Mouse (Mus musculus): ENCODE results near the gene Mmp23. TPM values are rescaled to one million over a fixed set of nuclear protein-coding genes. Genes with fewer than 3 reads are reported as not detected.
"Not testable (repeated sequence)": the region's sequence is repeated elsewhere in the genome, so short reads cannot be mapped to it uniquely, and the experiment has no call there.

Mmp23 gene
- total RNA-seq, 1 experiment = 12.1 TPM

GRCm38 (mm10) chr4:155652283-155653085 lies 700 bp downstream of the Mmp23 start:
- H3K9me3 ChIP-seq (ENCODE audit: control insufficient read depth, insufficient read depth, low read depth, low read length) = no peaks in the 10 kb centered on the region
- peaks cover 45% of the 10 kb centered on the region for H3K36me3 ChIP-seq (ENCODE audit: control insufficient read depth, insufficient read depth, low read length, poor library complexity, severe bottlenecking)
- peak overlapping the region; percentile 75 for H3K9ac ChIP-seq (ENCODE audit: insufficient read depth, low read depth, low read length, poor library complexity, severe bottlenecking)
- H3K4me3 ChIP-seq (ENCODE audit: insufficient read depth in 1 of 2, low read depth in 1 of 2, low read length in 2 of 2, poor library complexity in 1 of 2, severe bottlenecking in 1 of 2) = peak overlapping the region; percentile 69 to 72
- H3K27ac ChIP-seq (ENCODE audit: insufficient read depth, low read depth, low read length, poor library complexity, severe bottlenecking) = no peak overlapping the region
- H3K4me1 ChIP-seq (ENCODE audit: control insufficient read depth in 2 of 2, insufficient read depth in 2 of 2, low read length in 2 of 2, poor library complexity in 1 of 2) = peaks cover 3 to 27% of the 10 kb centered on the region in 2 experiments; a peak in 3 of 4 replicates
- in situ Hi-C loops (cut with MboI; ENCODE audit: low sequenced_read_pairs in 2 of 2, unreplicated experiment in 2 of 2) = no loop called here
- DNase-seq (ENCODE audit: low read depth, low spot score) = no peak
- TF ChIP-seq ZC3H11A (IDR thresholded peaks at IDR 0.05; ENCODE audit: borderline replicate concordance, low read depth, low read length) = no peak

- H3K9ac ChIP-seq (ENCODE audit: insufficient read depth, low read depth, low read length, poor library complexity, severe bottlenecking) = 0 out of 2 replicates have a peak overlapping the region, but pooled peaks have one; percentile 1
- in situ Hi-C loops (cut with MboI; ENCODE audit: low sequenced_read_pairs in 2 of 2, unreplicated experiment in 2 of 2) = no loop called here
- TF ChIP-seq CHD2 (IDR thresholded peaks at IDR 0.05; ENCODE audit: low read depth, low read length) (no peak), MAFK (IDR thresholded peaks at IDR 0.05; ENCODE audit: insufficient read depth, low read depth, low read length) (no peak), HCFC1 (IDR thresholded peaks at IDR 0.05; ENCODE audit: borderline replicate concordance, insufficient read depth, low read length) (no peak), ZNF384 (IDR thresholded peaks at IDR 0.05; ENCODE audit: low read depth, low read length) (no peak), ZC3H11A (IDR thresholded peaks at IDR 0.05; ENCODE audit: borderline replicate concordance, low read depth, low read length) (no peak)
- H3K4me1 ChIP-seq (ENCODE audit: control insufficient read depth in 2 of 2, insufficient read depth in 2 of 2, low read length in 2 of 2, poor library complexity in 1 of 2) = peaks cover 3 to 25% of the 10 kb centered on the region in 2 experiments; a peak in 3 of 4 replicates
- peaks cover 48% of the 10 kb centered on the region for H3K36me3 ChIP-seq (ENCODE audit: control insufficient read depth, insufficient read depth, low read length, poor library complexity, severe bottlenecking)
- no peak for DNase-seq (ENCODE audit: low read depth, low spot score)
- H3K9me3 ChIP-seq (ENCODE audit: control insufficient read depth, insufficient read depth, low read depth, low read length) = no peaks in the 10 kb centered on the region
- peak overlapping the region; percentile 69 to 72; a peak in 2 of 4 replicates for H3K4me3 ChIP-seq (ENCODE audit: insufficient read depth in 1 of 2, low read depth in 1 of 2, low read length in 2 of 2, poor library complexity in 1 of 2, severe bottlenecking in 1 of 2)
- H3K27ac ChIP-seq (ENCODE audit: insufficient read depth, low read depth, low read length, poor library complexity, severe bottlenecking) = 0 out of 2 replicates have a peak overlapping the region, but pooled peaks have one; percentile 15
Measured at GRCm38 (mm10) chr4:155651553-155652269, 1.5 kb downstream of the Mmp23 start.

GRCm38 (mm10) chr4:155649355-155649754 lies 3.8 kb downstream of the Mmp23 start:
- DNase-seq (ENCODE audit: low read depth, low spot score) = no peak
- Histone ChIP-seq H3K4me1 (ENCODE audit: control insufficient read depth in 2 of 2, insufficient read depth in 2 of 2, low read length in 2 of 2, poor library complexity in 1 of 2) (peaks cover 3 to 19% of the 10 kb centered on the region in 2 experiments; a peak in 3 of 4 replicates), H3K27ac (ENCODE audit: insufficient read depth, low read depth, low read length, poor library complexity, severe bottlenecking) (no peak overlapping the region), H3K9ac (ENCODE audit: insufficient read depth, low read depth, low read length, poor library complexity, severe bottlenecking) (no peak overlapping the region), H3K4me3 (ENCODE audit: insufficient read depth in 1 of 2, low read depth in 1 of 2, low read length in 2 of 2, poor library complexity in 1 of 2, severe bottlenecking in 1 of 2) (no peak overlapping the region), H3K9me3 (ENCODE audit: control insufficient read depth, insufficient read depth, low read depth, low read length) (no peaks in the 10 kb centered on the region), H3K36me3 (ENCODE audit: control insufficient read depth, insufficient read depth, low read length, poor library complexity, severe bottlenecking) (peaks cover 47% of the 10 kb centered on the region)
- in situ Hi-C loops (cut with MboI; ENCODE audit: low sequenced_read_pairs in 2 of 2, unreplicated experiment in 2 of 2) = no loop called here
- TF ChIP-seq MAFK (IDR thresholded peaks at IDR 0.05; ENCODE audit: insufficient read depth, low read depth, low read length) (no peak), ZNF384 (IDR thresholded peaks at IDR 0.05; ENCODE audit: low read depth, low read length) (no peak), HCFC1 (IDR thresholded peaks at IDR 0.05; ENCODE audit: borderline replicate concordance, insufficient read depth, low read length) (no peak), CHD2 (IDR thresholded peaks at IDR 0.05; ENCODE audit: low read depth, low read length) (no peak), ZC3H11A (IDR thresholded peaks at IDR 0.05; ENCODE audit: borderline replicate concordance, low read depth, low read length) (no peak)

GRCm38 (mm10) chr4:155645721-155646120 lies 7.5 kb downstream of the Mmp23 start:
- Histone ChIP-seq H3K27ac (ENCODE audit: insufficient read depth, low read depth, low read length, poor library complexity, severe bottlenecking) (no peak overlapping the region), H3K9me3 (ENCODE audit: control insufficient read depth, insufficient read depth, low read depth, low read length) (no peaks in the 10 kb centered on the region), H3K4me1 (ENCODE audit: control insufficient read depth in 2 of 2, insufficient read depth in 2 of 2, low read length in 2 of 2, poor library complexity in 1 of 2) (no peaks in the 10 kb centered on the region), H3K4me3 (ENCODE audit: insufficient read depth in 1 of 2, low read depth in 1 of 2, low read length in 2 of 2, poor library complexity in 1 of 2, severe bottlenecking in 1 of 2) (no peak overlapping the region), H3K9ac (ENCODE audit: insufficient read depth, low read depth, low read length, poor library complexity, severe bottlenecking) (no peak overlapping the region), H3K36me3 (ENCODE audit: control insufficient read depth, insufficient read depth, low read length, poor library complexity, severe bottlenecking) (peaks cover 58% of the 10 kb centered on the region)
- no peak for DNase-seq (ENCODE audit: low read depth, low spot score)
- TF ChIP-seq ZNF384 (IDR thresholded peaks at IDR 0.05; ENCODE audit: low read depth, low read length) (no peak), CHD2 (IDR thresholded peaks at IDR 0.05; ENCODE audit: low read depth, low read length) (no peak), HCFC1 (IDR thresholded peaks at IDR 0.05; ENCODE audit: borderline replicate concordance, insufficient read depth, low read length) (no peak), ZC3H11A (IDR thresholded peaks at IDR 0.05; ENCODE audit: borderline replicate concordance, low read depth, low read length) (no peak), MAFK (IDR thresholded peaks at IDR 0.05; ENCODE audit: insufficient read depth, low read depth, low read length) (no peak)
- in situ Hi-C loops (cut with MboI; ENCODE audit: low sequenced_read_pairs in 2 of 2, unreplicated experiment in 2 of 2) = no loop called here

- H3K27ac ChIP-seq (ENCODE audit: insufficient read depth, low read depth, low read length, poor library complexity, severe bottlenecking); H3K9me3 ChIP-seq (ENCODE audit: control insufficient read depth, insufficient read depth, low read depth, low read length); H3K9ac ChIP-seq (ENCODE audit: insufficient read depth, low read depth, low read length, poor library complexity, severe bottlenecking); H3K4me1 ChIP-seq (ENCODE audit: control insufficient read depth in 2 of 2, insufficient read depth in 2 of 2, low read length in 2 of 2, poor library complexity in 1 of 2); H3K4me3 ChIP-seq (ENCODE audit: insufficient read depth in 1 of 2, low read depth in 1 of 2, low read length in 2 of 2, poor library complexity in 1 of 2, severe bottlenecking in 1 of 2); in situ Hi-C loops (cut with MboI; ENCODE audit: low sequenced_read_pairs in 2 of 2, unreplicated experiment in 2 of 2); DNase-seq (ENCODE audit: low read depth, low spot score): not testable (repeated sequence)
- peaks cover 58% of the 10 kb centered on the region for H3K36me3 ChIP-seq (ENCODE audit: control insufficient read depth, insufficient read depth, low read length, poor library complexity, severe bottlenecking)
Measured at GRCm38 (mm10) chr4:155645308-155645707, 7.9 kb downstream of the Mmp23 start, which contains the start of gene Gm10563. Gene Gm10563, minus strand, starts transcription at chr4:155645408.
